Mouse (Mus musculus) embryonic facial prominence, embryonic 11.5 days (tissue): ENCODE results near the gene F3. TPM values are rescaled to one million over a fixed set of nuclear protein-coding genes. Genes with fewer than 3 reads are reported as not detected.
A peak's percentile ranks its signal among the peaks of the same experiment; 100 is the strongest.
"Not testable (repeated sequence)": the region's sequence is repeated elsewhere in the genome, so short reads cannot be mapped to it uniquely, and the experiment has no call there.

Experiments
- ATAC-seq: fragments of 200-750 bp; cut with Nextera tagmentation; replicated peaks from 2 replicates; pipeline ENCODE4 v1.8.0; 2017; ENCODE audit warnings: low read depth; ENCODE audit not compliant: insufficient number of reproducible peaks, low FRiP score, low TSS enrichment
- DNase-seq: peaks from one replicate; pipeline ENCODE4 v3.0.0-alpha.2; 2015; ENCODE audit warnings: low spot score
- H3K27ac ChIP-seq: fragments of 300-500 bp; sonication (generic); replicated peaks from 2 replicates; pipeline ENCODE4 v1.5.1; 2014; ENCODE audit warnings: mild to moderate bottlenecking, low read depth, low read length, control low read depth
- H3K27me3 ChIP-seq: fragments of 300-500 bp; sonication (generic); 2 replicates; pipeline ENCODE4 v1.6.1; 2014; ENCODE audit warnings: mild to moderate bottlenecking, low read length, moderate library complexity, mixed read lengths; ENCODE audit not compliant: control insufficient read depth, insufficient read depth
- H3K36me3 ChIP-seq: fragments of 300-500 bp; sonication (generic); replicated peaks from 2 replicates; pipeline ENCODE4 v1.6.1; 2014; ENCODE audit warnings: low read depth, mild to moderate bottlenecking, low read length, moderate library complexity, mixed read lengths; ENCODE audit not compliant: control insufficient read depth, insufficient read depth
- H3K4me1 ChIP-seq: fragments of 300-500 bp; sonication (generic); 2 replicates; pipeline ENCODE4 v1.6.1; 2014; ENCODE audit warnings: low read length, mixed read lengths; ENCODE audit not compliant: control insufficient read depth, insufficient read depth
- H3K4me2 ChIP-seq: fragments of 300-500 bp; sonication (generic); 2 replicates; pipeline ENCODE4 v1.6.1; 2014; ENCODE audit warnings: low read depth, mild to moderate bottlenecking, control low read depth, low read length, moderate library complexity
- H3K4me3 ChIP-seq: fragments of 300-500 bp; sonication (generic); 2 replicates; pipeline ENCODE4 v1.5.1; 2014; ENCODE audit warnings: low read depth, low read length, control low read depth
- H3K9ac ChIP-seq: fragments of 300-500 bp; sonication (generic); replicated peaks from 2 replicates; pipeline ENCODE4 v1.6.1; 2014; ENCODE audit warnings: mild to moderate bottlenecking, control low read depth, low read length
- H3K9me3 ChIP-seq: fragments of 300-500 bp; sonication (generic); replicated peaks from 2 replicates; pipeline ENCODE4 v1.6.1; 2016; ENCODE audit warnings: mild to moderate bottlenecking, low read length, inconsistent platforms, mixed read lengths; ENCODE audit not compliant: control insufficient read depth
- WGBS: fragments of 180-500 bp; shearing (Covaris S2); extraction: QIAGEN DNeasy Blood & Tissue Kit; methylation state at CpG from one replicate; pipeline ENCODE4 v1.1.7; 2014; 5-methylcytosine and 5-hydroxymethylcytosine counted together
- polyA plus RNA-seq: library from polyadenylated mRNA; unstranded; fragments of >200 nt; fragmentation: Nextera tagmentation; extraction: Ambion mirVana; gene quantifications from 2 replicates; pipeline ENCODE4 v1.2.1, GENCODE M21; 2014

The F3 gene
- polyA plus RNA-seq, 1 experiment from 2014 or later = 14.2 TPM

DNA sequence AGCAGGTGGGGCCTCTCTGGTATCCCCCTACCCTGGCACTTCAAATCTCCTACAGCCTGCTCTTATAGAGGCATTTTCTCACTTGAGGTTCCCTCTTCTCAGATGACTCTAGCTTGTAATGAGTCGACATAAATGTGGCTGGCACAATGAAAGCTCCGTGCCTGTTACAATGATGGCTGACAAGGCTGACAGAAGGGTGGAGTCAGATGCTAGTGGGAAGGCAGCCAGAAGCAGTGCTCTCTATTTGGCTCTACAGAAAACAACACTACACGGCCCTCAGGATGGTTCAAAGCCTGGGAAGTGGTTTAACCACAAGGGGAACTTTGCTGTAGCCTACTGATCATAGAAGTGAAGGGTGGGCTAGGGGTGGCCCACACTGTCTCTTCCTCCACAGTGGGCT, 31.8 kb downstream of the F3 start:
- WGBS = 57% methylated on average over 3 of the region's 3 CpGs
- H3K36me3 ChIP-seq = no peaks in the 10 kb centered on the region
- DNase-seq (peak; percentile 3), ATAC-seq (peak; percentile 48; the same call in 1 of the 2 replicates)
- no peaks in the 10 kb centered on the region for H3K27me3 ChIP-seq
- no peaks in the 10 kb centered on the region for H3K9me3 ChIP-seq
- H3K27ac ChIP-seq = no peak overlapping the region
- no peak overlapping the region for H3K4me3 ChIP-seq
- no peaks in the 10 kb centered on the region for H3K4me1 ChIP-seq
- no peak overlapping the region for H3K9ac ChIP-seq
- no peak overlapping the region for H3K4me2 ChIP-seq

DNA sequence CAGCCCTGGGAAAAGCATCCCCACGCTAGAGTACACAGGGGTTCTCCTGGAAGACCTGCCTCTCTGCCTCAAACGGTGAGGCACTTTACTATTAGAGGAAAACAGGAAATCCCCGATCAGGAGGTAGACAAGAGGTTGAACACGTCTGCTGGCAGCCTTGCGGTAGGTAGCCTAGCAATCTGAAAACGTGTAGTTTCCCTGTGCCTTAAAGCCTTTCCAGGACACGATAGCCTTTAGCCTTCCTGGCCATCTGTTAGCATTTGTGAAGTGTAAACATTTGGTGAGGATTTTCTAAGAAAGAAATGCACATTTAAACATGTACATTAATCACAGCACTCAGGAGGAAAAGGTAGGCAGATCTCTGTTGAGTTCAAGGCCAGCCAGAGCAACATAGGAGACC, 35.0 kb downstream of the F3 start:
- ATAC-seq (no peak), DNase-seq (no peak)
- H3K4me1 ChIP-seq = no peaks in the 10 kb centered on the region
- H3K27ac ChIP-seq = no peak overlapping the region
- no peaks in the 10 kb centered on the region for H3K36me3 ChIP-seq
- no peak overlapping the region for H3K4me3 ChIP-seq
- H3K9me3 ChIP-seq = no peaks in the 10 kb centered on the region
- 52% methylated on average over 7 of the region's 7 CpGs for WGBS
- no peak overlapping the region for H3K4me2 ChIP-seq
- no peaks in the 10 kb centered on the region for H3K27me3 ChIP-seq
- no peak overlapping the region for H3K9ac ChIP-seq

DNA sequence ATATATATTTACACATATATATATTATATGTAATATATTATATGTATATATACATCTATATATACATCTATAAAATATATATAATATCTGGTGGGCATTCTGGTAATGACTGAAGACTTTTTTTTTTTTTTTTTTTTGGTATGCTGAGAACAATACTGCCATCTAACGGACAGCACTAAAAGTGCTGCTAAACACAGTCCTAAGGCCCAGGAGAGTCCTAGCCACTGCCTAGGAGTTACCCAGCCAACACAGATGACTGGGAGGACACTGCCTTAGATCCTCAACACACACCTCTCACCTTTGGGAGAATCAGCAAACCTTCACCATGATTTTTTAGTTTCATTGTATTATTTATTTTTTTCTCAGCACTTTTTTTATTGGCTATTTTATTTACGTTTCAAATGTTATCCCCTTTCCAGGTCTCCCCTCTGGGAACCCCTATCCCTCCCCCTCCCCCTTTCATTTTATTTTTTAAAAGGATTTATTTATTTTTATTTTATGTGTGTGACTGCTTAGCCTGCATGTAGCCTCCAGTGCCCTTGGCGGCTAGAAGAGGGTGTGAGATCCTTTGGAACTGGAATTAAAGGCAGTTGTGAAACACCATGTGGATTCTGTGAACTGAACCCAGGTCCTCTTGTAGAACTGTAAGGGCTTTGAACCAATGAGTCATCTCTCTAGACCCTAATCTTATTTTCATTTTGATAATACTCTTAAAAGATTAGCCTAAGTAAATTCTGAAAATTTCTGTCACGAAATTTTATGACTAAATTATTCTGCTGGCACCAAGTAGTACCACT, 38.9 kb downstream of the F3 start:
- H3K27ac ChIP-seq = no peak overlapping the region
- H3K9me3 ChIP-seq = no peaks in the 10 kb centered on the region
- no peaks in the 10 kb centered on the region for H3K4me1 ChIP-seq
- DNase-seq (peak; percentile 62), ATAC-seq (0 out of 2 replicates have a peak, but pooled peaks have one; percentile 72)
- H3K27me3 ChIP-seq = no peaks in the 10 kb centered on the region
- H3K4me3 ChIP-seq = no peak overlapping the region
- H3K36me3 ChIP-seq = no peaks in the 10 kb centered on the region; the same call in 1 of the 2 replicates
- 65% methylated on average over 4 of the region's 4 CpGs for WGBS
- H3K9ac ChIP-seq = no peak overlapping the region
- H3K4me2 ChIP-seq = no peak overlapping the region

DNA sequence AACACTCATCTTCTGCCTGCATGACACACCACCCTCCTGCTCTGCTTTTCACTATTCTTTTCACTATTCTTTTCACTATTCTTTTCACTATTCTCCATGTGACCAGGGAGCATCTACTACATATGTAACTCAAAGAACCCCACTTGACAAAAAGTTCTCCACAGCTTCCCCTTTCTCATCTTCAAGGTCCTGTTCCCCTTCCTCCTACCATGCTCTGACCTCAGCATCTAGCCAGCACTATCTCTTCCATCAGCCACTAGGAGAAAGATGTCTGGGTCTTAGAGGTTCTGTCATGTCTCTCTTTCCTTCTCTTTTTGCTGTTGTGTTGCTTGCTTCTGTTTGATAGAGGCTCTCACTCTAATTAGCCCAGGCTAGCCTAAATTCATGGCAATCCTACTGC, 42.7 kb downstream of the F3 start:
- Histone ChIP-seq H3K9ac (no peak overlapping the region), H3K27me3 (no peaks in the 10 kb centered on the region), H3K4me1 (no peaks in the 10 kb centered on the region), H3K27ac (no peak overlapping the region), H3K4me2 (no peak overlapping the region), H3K4me3 (no peak overlapping the region), H3K36me3 (no peaks in the 10 kb centered on the region; the same call in none of the 2 replicates), H3K9me3 (no peaks in the 10 kb centered on the region)
- no peak for DNase-seq
- no peak for ATAC-seq

DNA sequence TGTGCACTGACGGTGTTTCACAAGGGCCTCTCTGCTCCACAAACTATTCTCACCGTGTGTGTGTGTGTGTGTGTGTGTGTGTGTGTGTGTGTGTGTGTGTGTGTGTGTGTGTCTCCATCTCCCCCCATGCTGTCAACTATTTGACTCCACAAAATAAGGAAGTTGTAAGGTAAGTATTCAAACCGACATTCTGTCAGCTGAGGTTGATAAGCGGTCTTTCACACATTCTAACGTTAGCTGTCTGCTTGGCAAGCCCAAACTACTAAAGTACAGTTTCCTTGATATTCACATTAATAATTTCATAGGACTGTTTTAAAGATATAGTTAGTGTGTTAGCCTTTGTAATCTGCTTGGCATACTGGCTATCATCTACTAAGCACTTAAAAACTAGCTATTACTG, 43.5 kb downstream of the F3 start:
- Histone ChIP-seq H3K27ac (no peak overlapping the region), H3K4me1 (no peaks in the 10 kb centered on the region), H3K9me3 (no peaks in the 10 kb centered on the region), H3K36me3 (no peaks in the 10 kb centered on the region; the same call in none of the 2 replicates), H3K4me3 (no peak overlapping the region), H3K27me3 (no peaks in the 10 kb centered on the region), H3K4me2 (no peak overlapping the region), H3K9ac (no peak overlapping the region)
- DNase-seq (no peak), ATAC-seq (no peak)
- 90% methylated on average over 5 of the region's 5 CpGs for WGBS

DNA sequence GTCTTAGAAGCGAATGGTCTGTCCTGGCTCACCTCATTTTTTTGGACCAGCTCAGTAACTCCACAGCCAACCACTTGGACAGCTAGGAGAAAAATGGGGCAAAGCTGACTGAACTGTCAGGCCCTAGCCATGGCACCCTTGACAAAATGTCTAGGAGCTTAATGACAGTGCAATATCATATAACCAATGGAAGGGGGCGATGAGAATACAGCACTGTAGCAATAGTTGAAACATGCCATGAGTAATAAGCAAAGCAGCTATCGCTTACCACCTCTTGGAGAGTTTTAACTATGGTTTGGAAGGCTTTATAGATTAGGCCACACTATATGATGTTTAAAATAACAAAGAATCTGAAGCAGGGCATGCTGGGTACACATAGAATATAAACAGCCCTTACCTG, 45.4 kb downstream of the F3 start:
- no peaks in the 10 kb centered on the region; the same call in none of the 2 replicates for H3K36me3 ChIP-seq
- H3K4me3 ChIP-seq = no peak overlapping the region
- no peaks in the 10 kb centered on the region for H3K27me3 ChIP-seq
- H3K9me3 ChIP-seq = no peaks in the 10 kb centered on the region
- 97% methylated on average over 3 of the region's 3 CpGs for WGBS
- no peak overlapping the region for H3K27ac ChIP-seq
- ATAC-seq (no peak), DNase-seq (no peak)
- H3K9ac ChIP-seq = no peak overlapping the region
- H3K4me1 ChIP-seq = no peaks in the 10 kb centered on the region
- H3K4me2 ChIP-seq = no peak overlapping the region

DNA sequence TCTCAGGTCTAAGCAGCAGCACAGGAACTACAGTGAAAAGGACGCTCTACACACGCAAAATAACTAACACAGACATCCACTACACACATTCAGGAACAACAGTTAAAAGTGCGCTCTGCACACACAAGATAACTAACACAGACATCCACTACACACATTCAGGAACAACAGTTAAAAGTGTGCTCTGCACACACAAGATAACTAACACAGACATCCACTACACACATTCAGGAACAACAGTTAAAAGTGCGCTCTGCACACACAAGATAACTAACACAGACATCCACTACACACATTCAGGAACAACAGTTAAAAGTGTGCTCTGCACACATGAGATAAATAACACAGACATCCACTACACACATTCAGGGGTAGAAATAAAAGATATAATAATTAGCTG, 50.0 kb downstream of the F3 start:
- H3K4me1 ChIP-seq, H3K36me3 ChIP-seq, ATAC-seq, H3K4me2 ChIP-seq, H3K27ac ChIP-seq, DNase-seq, H3K9me3 ChIP-seq, H3K27me3 ChIP-seq, H3K9ac ChIP-seq, H3K4me3 ChIP-seq: not testable (repeated sequence)
- WGBS = 97% methylated on average over 4 of the region's 4 CpGs

DNA sequence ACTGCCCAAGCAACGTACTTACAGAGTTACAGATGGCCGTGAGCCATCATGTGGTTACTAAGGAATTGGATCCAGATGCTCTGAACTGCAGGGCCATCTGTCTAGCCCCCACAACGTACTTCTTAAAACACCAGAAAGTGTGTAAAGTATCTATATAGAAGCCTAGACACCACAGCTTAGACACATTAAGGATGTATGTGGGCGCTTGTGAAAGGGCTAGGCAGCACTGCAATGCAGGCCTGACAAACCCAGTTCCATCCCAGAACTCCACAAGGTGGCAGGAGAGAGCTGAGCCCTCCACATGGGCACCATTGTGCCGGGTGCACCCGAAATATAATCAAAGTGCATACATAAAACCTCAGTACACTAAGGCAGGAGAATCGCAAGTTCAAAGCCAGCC, 54.6 kb downstream of the F3 start:
- H3K9me3 ChIP-seq = no peaks in the 10 kb centered on the region
- H3K27ac ChIP-seq = no peak overlapping the region
- H3K4me1 ChIP-seq = no peaks in the 10 kb centered on the region
- H3K27me3 ChIP-seq = no peaks in the 10 kb centered on the region
- no peak overlapping the region for H3K4me3 ChIP-seq
- no peaks in the 10 kb centered on the region for H3K36me3 ChIP-seq
- WGBS = 29% methylated on average over 7 of the region's 7 CpGs
- DNase-seq (peak; percentile 82), ATAC-seq (peak; percentile 92)
- no peak overlapping the region for H3K9ac ChIP-seq
- H3K4me2 ChIP-seq = no peak overlapping the region
